Mouse (Mus musculus): ENCODE data around the gene Lifr.

Lifr gene

DNA sequence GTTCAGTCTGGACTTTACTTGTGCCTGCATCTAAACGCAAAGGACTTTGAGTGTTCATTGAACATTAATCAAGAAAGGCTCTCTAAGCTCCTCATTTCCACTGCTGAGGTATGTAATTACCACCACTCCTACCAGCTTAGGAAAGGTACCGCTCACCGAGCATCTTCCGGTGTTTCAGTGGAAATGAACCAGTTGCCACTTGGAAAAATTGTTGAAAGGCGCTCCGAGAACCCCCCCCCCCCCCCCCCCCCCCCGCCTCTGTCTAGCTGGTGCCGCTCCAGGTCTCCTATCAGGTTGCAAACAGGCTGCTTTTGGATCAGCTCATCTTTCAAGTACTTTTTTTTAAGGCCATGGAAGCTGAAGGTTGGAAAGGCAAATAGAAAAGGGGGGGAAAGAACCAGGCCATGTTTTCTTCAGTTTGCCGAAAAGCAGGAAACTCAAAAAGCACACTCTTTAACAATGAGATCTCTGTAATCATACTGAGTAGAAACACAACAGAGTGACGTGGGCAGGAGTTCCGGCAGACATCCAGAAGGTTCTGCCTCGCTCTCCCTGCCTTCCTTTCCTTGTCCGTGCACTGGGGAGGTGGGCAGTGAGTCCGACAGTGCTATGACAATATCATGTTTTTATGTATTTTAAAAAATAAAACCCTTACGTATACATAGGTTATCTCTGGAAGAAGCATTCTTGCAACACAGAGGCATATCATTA lies 9.3 kb upstream of the Lifr start:
- DNase-seq (ENCODE audit: low read depth), result no peak

DNA sequence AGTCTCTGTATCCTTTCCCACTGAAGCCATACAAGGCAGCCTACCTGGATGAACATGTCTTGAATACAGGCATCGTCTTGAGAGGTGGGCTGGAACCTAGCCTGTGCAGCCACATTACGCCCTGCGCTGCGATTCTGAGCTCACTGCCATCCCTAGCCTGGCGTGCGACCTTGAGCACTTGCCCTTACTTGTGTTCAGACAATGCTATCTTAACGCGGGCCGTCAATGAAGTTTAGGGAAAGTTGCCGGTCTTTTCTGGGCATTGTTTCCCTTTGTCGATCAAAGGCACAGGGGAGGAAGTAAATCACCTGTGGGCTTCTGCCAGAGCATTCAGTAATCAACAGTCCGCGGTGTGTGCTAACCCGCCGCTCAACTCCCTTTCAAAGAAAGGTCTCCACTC lies 8.6 kb upstream of the Lifr start:
- no peak for DNase-seq (ENCODE audit: low read depth)

DNA sequence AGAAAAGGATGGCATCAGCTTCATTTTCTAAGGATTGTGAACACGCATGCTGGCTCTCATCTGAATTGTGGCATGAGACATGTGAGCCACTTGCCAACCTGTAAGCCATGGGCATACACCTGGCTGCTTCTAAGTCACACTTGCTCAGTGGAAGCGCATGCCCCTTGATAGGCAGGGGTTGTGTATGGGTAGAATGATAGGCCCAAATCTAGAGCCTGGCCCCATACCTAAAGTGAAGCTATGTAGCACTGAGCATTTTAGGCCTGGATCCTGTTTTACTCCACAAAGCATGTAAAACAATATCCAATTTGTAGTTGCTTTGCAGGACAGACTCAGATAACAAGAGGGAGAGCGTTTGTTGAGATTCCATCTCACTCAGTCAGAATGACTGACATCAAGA lies 7.5 kb upstream of the Lifr start:
- no peak for DNase-seq (ENCODE audit: low read depth)

DNA sequence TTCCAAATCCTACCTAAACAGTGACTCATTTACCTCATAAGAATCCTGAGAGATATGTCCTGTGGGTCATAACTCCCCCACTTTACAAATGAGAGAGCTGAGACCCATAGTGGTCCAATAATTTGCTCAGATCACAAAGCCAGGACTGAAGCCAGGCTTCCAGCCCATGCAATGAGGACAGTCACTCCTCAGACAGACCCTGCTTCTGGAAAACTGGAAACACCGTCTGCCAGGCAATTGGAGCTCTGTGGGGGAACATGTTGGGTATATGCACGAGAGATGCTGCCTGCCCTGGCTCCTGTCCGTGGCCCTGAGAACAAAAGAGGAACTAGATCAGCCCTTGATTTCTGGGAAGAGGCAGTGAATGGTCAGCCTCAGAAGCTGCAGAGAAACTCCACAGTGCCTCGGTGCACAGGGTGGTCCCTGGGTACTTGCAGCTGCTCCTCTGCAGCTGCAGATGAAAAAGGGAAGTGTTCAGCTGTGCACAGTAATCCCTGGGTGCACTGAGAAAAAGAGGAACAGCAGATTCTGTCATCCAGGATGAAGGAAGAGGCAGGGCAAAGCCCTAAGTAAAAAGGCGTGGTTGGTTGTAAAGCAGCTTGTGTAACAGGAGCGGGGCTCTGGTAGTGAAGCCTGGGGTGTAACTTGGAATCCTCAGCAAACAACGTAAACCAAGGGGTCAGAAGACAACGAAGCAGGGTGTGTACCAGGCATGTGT lies 5.5 kb upstream of the Lifr start:
- peak; percentile 56 for DNase-seq (ENCODE audit: low read depth)

DNA sequence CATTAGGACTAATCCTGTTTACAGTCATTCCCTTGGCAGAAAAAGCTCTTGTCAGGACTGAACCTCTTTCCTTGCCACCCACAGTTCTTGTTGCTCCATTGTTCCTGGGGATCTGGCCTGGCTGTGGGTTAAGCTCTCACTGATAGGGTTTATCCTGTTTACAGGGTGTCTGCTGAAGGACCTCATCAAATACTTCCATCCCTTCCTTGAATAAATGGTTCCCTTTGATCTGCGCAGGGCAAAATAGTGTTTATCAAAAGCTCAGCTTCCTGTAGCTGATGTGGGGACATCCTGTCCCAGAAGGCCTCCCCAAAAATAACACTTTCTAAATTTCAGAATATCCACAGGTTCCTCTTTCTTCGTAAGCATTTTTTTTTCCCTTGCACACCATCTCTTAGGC lies 1.7 kb upstream of the Lifr start:
- DNase-seq (ENCODE audit: low read depth), result no peak

DNA sequence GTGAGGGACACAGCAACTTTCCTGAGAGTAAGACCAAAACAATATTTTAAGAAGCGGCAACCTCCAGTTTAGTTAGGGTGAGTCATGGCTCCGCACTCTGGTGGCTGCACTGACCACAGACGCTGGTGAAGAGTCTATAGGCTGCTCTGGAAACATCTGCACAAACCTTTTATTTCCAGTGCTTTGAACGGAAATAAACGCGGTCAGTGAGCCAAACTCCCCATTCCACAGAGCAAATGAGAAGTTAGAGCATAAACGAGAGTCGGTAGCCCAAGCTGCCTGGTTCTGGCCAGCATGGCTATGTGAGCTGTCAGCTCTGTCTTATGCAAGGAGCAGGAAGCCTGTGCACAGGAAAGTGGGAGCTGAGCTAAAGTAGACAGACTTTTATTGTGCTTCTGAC lies 1.9 kb downstream of the Lifr start:
- peak; percentile 45 for DNase-seq (ENCODE audit: low read depth)

DNA sequence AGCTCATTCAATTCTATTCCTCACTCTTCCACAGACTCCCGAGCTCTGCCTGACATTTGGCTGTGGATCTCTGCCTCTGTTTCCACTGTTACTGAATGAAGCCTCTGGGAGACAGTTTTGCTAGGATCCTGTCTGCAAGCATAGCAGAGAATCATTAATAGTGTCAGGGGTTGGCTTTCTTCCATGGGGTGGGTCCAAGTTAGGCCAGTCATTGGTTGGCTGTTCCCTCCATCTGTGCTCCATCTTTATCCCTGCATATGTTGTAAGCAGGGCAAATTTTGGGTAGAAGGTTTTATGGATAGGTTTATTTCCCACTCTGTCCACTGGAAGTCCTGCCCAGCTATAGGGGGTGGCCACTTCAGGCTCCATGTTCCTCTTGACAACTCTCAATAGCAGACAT lies 9.0 kb downstream of the Lifr start:
- no peak for DNase-seq (ENCODE audit: low read depth)

DNA sequence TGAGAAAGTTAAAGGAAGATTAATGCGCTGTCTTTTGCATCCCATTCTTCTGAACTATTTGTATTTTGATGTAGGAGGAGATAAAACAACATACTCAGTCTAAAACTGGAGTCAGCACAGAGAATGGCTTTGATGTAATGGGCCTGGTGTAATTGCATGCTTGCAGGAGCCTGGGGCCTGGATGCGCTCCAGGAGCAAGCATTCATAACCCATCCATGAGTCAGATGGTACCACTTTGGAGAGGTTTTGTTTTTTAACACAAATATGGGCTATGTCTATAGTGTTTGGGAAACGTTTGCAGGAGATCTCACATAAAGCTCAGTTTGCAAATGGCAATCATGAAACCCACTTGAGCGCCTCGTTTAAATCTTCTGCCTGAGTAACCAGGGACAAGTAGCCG lies 9.8 kb downstream of the Lifr start:
- no peak for DNase-seq (ENCODE audit: low read depth)

DNA sequence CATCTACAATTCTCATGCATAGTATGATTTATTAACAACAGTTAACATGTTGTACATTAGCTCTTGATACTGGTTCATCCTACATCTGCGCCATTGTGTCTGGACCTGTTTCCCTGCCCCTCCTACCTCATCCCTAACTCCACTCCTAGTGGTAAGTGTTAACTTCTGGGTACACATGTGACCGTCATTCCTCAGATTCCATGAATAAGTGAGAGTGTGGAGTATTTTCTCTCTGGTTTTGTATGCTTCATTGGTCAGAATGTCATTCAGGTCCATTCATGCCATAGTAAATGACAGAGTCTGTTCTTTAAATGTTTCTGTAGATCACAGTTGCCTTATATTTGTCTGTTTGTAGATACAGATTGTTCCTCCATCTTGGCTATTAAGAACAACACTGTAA lies 12.6 kb downstream of the Lifr start:
- no peak for DNase-seq (ENCODE audit: low read depth)

DNA sequence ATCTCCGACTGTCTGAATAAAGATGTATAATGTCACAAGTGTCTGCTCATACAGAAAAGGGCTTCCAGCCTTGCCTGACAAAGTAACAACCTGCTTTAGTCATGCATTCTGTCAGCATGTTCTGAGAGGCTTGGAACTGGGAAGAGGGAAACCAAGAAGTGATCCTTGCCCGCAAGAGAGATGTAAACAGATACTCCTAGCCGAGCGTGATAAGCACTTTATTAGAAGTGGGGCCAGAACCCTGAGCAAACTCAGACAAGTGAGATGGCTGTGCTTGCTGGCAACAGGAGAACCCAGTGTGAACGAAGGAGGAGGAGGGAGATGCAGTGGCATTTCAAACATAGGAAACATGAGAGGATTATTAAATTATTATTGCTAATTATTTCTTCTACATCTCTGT lies 14.8 kb downstream of the Lifr start:
- no peak for DNase-seq (ENCODE audit: low read depth)

DNA sequence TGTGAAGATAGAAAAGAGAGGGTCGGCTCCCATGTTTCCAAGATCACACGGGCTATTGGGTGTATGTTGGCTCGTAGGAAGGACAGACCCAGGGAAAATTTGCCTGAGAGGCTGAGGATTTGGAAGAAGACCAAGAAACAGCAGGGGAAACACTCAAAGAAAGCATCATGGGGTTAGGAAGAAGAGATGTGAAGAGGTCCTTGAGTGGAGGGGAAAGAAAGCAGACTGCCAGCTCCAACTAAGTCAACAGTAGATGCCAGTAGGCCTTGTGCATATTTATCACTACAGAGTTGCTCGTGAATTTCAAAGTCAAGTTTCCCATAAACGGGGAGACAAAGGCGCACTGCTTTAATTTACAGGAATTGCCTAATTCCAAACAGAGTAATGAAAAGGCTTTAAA lies 17.7 kb downstream of the Lifr start:
- DNase-seq (ENCODE audit: low read depth), result no peak

DNA sequence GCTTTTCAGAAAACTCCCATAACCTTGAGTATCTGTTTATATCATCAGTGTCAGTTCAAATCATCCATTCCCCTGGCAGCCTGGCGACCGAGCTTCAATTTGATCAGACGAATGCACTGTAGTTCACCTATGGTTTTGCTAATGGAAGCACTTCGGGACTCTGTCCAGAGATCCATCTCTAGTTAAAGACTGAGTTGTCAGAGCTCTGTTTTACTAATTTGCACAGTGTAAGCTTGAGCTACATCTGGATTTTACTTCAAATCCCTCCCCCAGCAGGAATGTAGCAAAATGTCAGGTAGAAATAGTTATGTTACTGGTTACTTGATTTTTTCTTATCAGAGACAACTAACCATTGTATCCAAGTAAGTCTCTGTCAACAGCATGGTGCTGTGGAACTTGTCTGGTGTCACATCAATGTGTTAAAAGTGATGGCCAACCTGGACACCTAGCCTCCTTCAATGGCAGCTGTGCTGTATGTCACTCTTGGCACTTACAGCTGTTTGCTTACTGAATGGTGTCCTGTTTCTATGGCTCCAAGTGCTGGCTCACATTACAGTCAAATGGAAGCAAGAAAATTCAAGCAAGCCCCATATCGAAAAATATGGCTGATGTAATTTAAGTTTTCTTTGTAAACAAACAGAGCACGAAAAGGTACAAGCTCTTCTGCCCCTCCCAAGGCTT lies 22.0 kb downstream of the Lifr start:
- no peak for DNase-seq (ENCODE audit: low read depth)

DNA sequence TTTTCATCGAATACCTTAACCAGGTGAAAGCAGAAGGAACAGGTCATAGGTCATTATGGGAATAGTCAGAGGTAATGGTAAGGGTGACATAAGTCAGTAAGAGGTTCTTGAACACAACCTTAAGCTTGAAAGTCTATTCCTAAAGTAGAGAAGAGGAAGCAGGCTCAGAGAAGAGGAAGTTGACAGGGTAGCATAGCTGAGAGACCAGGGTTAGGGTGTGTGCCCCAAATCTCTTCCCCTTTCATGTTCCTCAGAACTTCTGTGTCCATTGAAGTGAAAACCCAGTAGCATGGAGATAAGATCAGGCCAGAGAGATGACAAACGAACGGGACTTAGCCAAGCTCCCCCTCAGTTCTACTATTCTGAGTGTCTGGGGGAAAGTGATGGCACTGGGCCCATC lies 23.5 kb downstream of the Lifr start:
- no peak for DNase-seq (ENCODE audit: low read depth)

DNA sequence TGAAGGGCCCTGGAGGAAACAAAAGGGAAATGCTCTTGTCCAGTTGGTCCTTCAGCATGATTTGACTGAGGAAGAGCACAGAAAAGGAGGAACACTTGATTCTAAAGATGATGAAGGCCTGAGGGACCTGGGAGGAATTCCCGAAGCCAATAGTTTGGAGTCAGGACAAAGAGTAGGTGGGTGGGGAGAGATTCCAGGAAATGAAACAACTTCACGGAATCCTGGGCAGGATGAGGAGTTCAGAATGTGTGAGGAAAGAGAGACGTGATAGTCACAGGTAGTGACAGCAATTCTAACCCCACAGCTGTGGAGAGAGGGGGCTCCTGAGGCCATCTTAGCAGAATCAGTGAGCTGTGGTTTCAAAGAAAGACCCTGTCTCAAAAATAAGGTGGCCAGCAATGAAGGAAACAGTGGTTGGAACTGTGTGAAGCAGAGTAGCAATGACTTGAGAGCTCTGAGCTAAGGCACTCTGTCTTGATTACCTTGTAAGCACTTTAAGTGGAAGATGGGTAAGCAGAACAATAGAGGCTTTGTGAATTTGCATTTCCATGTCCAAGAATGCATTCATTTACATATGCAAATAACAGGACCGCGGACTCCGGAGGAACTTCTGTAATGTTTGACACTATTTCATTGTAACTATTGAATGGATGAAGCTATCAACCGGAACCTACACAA lies 25.1 kb downstream of the Lifr start:
- DNase-seq (ENCODE audit: low read depth), result no peak

DNA sequence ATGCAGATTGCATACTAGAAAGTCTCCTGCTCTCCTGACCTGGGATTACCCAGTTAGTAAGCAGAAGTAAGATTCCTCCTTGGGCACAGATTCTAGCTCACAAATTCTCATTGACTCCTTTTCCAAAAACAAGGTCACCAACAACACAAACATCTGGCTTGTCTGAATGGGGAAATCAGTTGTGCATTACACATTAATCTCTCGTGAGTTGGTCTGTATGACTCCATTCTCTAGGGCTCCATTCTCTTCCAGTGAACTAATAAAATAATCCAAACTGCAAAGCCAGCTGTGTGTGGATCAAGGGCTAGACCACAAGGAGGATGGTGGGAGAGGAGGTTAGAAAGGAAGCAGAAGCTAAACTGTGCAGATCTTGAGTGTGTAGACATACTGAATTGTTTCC lies 25.8 kb downstream of the Lifr start:
- no peak for DNase-seq (ENCODE audit: low read depth)

DNA sequence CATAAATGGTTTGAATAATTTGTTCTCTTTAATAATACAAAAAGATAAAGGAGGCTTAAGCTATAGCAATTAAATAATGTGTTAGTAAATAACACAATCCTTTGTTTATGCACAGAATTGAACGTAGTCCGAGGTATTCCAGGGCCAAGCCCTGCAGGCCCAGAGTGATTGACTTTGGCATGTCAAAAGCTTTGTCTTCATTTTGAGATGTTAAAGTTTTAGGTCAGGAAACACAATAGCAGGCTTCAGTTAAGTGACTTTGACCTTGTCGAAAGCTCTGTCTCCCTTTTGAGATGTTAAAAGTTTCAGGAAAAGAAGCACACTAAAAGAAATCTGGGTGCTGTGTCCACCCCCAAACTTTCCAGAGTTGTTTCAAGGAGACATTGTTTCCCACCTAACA lies 26.3 kb downstream of the Lifr start:
- no peak for DNase-seq (ENCODE audit: low read depth)

DNA sequence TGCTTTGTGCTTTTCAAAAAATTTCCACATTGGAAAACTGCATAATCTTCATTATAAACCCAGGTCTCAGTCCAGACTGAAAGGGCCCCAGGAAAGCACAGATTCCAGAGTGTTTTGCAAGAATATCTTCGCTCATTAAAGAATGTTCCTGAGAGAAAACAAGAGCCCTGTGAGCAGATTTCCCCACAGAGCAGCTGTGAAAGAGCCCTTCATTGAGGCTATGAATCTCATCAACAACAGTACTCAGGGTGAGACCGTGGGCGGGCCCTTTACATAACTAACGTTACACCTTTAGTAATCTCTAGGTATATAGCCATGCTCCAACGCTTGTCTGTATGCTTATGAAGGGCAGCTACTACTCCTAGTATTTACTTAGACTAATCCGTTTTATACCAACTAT lies 27.5 kb downstream of the Lifr start:
- no peak for DNase-seq (ENCODE audit: low read depth)

DNA sequence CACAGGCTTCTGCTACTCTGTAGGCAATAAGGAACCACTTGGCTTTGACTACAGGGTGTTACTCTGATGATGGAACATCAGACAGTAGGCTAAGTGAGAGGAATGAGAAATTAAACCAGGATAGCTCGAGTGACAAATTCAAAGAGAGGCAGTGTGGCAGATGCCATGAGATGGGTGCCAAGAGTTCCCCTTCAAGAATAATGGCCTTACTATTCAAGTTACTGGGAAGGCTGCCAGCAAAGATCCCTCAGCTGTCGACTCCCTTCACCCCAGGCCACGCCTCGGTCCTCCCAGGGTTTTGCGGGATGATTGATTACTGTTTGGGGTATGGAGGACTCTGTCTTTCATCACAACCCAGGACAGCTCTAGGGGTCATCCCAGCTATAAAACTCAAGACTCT lies 28.4 kb downstream of the Lifr start:
- no peak for DNase-seq (ENCODE audit: low read depth)

DNA sequence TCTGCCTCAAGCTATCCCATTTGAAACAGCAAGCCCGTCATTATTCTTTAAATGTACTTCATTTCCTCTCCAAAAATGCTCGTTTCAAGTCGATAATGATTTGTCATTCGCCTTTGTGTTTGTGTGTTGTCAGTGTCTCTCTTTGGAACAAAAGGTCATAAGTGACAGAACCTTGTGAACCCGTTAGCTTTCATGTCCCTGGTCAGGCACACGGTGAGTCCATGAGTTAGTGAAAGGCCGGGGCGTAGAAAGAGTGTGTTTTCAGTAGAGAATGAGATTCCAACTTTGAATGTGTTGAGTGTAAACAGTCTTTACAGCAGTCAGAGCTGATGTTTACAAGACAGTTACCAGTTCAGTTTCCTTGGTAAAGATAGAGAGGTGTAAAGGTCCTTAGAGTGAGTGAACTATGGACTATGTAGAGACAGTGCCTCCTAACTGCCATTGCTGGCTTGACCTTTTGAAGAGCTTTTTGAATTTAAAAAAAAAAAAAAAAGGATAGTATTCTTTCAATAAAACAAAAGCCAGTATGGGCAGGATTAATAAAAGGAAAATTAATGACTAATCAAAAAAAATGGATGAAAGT lies 29.6 kb downstream of the Lifr start:
- DNase-seq (ENCODE audit: low read depth), result no peak

DNA sequence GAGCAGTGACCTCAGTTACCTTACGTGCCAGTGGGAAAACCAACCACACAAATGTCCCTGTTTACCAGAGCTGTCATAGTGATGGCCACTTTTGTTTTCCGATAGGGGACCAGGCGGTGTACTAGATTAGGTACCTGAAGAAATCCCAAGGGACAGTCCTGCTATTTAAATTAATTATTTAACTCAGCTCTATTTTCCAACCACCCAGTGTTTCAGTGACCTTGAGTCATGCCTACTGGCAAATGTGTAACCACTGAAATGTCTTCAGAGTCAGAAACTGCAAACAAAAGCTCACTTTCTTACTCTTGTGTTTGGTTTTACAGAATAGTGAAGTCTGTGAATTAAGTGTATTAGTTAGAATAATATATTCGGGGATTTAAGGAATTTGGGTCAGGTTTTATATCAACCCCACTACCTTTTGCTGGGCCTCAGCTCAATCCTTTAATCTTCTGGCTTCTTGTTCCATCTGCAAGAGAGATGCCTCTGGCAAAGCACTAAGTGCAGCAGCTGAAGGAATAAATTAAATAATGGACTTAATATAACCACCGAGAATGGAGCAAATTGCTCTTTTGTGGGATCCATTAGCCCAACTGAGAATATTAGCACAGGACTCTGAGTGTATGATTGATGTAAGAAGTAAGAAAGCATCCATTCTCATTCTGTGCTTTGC lies 33.5 kb downstream of the Lifr start:
- DNase-seq (ENCODE audit: low read depth), result no peak

DNA sequence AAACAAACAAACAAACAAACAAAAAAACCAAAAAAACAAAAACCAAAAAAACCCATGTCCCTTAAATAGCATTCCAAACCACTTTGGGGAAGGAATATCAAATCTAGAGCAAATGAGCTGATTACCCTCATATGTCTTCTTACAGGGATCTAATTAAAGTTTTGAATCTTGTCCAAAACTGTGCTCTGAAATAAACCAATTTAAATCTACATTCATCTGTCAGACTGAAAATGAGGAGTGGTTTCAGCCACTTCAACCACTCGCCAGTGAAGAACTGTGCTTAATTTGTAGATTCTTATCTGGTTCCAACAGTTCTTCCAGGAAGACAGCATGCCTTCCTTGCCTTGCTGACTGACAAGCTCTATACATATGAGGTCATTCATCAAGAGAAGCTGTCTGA lies 35.8 kb downstream of the Lifr start:
- DNase-seq (ENCODE audit: low read depth), result no peak

DNA sequence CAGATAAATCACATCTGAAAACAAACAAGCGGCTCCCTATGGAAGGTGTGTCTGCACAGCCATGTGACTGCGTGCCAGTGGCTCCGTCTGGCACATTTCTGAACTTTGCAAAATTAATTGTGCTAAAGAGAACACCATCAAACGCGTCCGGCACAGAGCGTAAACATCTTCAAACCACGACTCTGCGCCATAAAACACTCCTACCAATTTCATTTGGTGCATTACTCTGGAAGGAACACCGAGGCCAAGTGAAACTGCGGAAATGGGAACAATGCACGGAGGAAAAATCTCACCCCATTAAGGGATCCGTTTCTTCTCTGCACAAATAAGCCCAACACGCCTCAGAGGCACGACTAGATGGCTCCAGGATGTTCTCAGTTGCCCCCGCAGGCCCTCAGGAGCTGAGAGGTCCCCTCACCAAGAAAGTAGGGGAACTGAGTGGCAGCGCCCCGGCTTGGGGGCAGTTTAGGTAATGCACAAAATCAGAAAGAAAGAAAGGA lies 38.3 kb downstream of the Lifr start:
- no peak for DNase-seq (ENCODE audit: low read depth)

Measured in c-Kit-positive CD71-negative TER-119-negative erythroid progenitor cells, embryonic 14.5 days (primary cell).